Mouse (Mus musculus): Measurements from ENCODE around the gene Ikzf3.
A peak's percentile ranks its signal among the peaks of the same experiment; 100 is the strongest.

Gene Ikzf3

DNA sequence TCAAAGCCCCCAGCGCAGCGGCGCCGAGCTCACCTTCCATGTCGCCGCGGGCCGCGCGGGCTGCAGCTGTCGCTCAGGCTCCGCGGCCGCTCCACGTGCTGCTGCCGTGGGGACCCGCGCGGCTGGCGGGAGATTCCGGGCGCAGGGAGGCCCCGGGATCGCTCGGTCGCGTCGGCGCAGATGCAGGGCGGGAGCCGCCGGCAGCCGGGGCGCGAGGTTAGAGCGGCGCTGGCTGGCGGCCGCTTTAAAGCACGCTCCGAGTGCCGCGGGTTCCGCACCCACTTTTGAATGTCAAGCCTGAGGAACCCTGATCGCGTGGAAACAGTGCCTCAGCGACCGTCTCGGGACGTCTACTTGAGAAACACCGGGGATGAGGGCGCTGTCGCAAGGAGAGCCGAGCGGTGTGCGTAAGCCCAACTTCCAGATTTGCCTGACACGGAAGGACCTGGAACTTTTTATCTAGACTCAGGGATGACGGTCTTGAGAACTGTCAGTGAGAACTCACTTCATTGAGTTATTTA, at the start of gene Ikzf3:
Ikzf3 (minus strand) TSS at position 321 of the 521 bp plus-strand sequence.
- DNase-seq (ENCODE audit: low spot score) = no peak

- DNase-seq (ENCODE audit: low spot score) = no peak
Observed at GRCm38 (mm10) chr11:98595473-98595872, 49.6 kb upstream of the Ikzf3 start.

GRCm38 (mm10) chr11:98595021-98595420, 49.2 kb upstream of the Ikzf3 start:
- DNase-seq (ENCODE audit: low spot score) = no peak

- no peak for DNase-seq (ENCODE audit: low spot score)
Observed at GRCm38 (mm10) chr11:98590548-98591445, 45.0 kb upstream of the Ikzf3 start.

DNA sequence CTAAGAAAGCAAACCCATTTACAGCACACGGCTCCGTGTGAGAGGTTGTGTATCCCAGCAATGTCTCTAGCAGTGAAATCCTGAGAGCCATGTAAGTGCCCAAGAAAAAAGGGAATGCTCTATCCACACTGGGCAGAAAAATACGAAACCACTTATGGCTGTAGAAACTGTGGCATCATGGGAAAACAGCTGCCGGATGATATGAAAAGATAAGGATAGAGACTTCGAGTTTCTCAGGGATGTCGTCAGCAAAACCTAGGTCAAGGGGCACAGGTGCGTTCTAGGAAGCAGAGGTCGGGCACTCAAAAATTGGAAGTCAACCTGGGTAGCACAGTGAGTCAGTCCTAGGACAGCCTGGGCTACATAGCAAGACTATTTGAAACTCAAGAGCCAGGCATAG, 43.5 kb upstream of the Ikzf3 start:
- peak; percentile 34 for DNase-seq (ENCODE audit: low spot score)

- no peak for DNase-seq (ENCODE audit: low spot score)
Observed at GRCm38 (mm10) chr11:98588833-98589281, 43.0 kb upstream of the Ikzf3 start.

DNA sequence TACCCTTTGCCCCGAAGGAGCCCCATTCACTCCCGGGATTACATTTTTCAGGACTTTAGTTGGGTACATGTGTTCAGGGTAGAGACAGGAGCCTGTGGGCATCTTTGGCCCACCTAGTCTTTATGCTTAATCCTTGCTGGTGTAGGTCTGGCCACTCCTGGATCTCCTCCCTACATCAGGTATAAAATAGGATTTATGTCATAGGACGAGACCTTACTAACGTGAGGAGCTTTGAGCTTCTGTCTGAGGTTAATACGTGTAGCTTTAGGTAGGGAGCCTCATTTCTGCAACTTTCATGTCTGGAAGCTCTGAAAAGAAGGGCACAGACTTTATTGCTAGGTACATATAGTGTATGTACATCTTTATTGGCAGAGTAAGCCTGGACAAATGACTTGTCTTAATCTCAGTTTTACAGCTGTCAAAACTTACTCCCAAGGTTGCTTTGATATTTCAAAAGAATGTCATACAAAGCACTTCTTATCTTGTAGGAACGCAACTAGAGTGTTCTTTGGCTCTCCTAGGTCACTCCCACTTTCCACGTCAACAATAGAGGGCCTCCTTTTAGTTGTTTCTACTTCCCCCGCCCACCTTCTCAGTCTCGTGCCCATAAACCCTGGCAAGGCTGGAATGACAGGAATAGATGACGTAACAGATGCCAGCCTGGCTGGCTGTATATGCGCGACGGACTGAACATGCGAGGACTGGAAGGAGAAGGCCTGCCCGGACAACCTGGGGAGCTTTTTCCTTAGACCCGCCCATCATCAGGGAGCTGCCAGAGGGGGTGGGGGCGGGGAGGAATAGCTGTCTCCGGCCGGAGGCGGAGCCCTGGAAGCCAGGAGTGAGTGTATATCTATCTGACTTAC, 42.1 kb upstream of the Ikzf3 start:
- DNase-seq (ENCODE audit: low spot score) = peak; percentile 89

DNA sequence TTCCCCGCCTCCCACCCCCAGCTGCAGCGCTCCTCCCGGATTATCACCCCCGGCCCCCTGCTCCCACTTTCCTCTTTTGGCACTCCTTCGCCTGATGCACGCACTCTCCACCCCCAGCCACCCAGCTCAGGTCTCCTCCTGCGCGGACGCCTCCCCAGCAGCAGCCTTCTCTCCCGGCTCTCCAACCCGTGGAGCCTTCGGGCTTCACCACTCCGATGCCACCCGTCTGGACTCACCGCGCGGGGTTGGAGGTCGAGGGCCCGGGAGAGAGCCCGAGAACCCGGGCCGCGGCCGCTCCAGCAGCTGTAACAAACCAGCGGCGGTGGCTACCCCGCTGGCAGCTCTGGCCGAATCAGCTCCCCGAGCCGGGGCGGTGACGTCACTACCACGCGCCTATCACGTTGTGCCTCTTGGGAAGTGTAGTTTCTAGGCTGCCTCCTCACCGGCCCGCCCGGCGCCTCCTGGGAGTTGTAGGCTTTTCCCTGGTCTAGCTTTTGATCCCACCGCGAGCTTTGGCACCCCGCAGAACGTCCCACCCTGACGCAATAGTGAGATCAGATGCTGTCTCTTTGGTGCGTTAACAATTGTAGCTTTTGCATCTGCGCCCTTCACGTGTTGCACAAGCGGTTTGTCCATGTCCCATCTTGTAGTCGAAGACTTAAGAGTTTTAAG, 41.2 kb upstream of the Ikzf3 start, which contains the start of gene Ormdl3:
Ormdl3 (minus strand) TSS at position 477 of the 672 bp plus-strand sequence.
- DNase-seq (ENCODE audit: low spot score) = peak; percentile 98

- no peak for DNase-seq (ENCODE audit: low spot score)
Observed at GRCm38 (mm10) chr11:98586087-98586891, 40.5 kb upstream of the Ikzf3 start.

GRCm38 (mm10) chr11:98584629-98585177, 38.9 kb upstream of the Ikzf3 start:
- DNase-seq (ENCODE audit: low spot score) = no peak

DNA sequence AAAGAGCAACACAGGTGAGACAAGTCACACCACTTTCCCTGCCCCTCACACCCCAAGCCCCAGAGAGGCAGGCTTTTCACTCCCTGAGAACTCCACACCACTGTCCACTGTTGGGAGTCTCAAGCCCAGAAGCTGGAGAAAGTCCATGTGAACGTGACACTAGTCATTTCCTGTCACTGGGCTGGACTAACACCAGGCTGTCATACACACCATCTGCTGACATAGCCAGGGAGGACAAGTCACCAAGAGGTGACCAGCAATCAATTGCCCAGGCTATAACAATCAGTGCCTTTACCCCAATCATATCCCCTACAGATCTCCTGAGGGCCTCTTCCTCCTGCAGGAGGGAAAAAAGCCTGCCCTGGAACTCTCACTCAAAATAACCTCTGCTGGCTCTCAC, 38.3 kb upstream of the Ikzf3 start:
- DNase-seq (ENCODE audit: low spot score) = no peak

GRCm38 (mm10) chr11:98583571-98583970, 37.7 kb upstream of the Ikzf3 start:
- peak; percentile 72 for DNase-seq (ENCODE audit: low spot score)

DNA sequence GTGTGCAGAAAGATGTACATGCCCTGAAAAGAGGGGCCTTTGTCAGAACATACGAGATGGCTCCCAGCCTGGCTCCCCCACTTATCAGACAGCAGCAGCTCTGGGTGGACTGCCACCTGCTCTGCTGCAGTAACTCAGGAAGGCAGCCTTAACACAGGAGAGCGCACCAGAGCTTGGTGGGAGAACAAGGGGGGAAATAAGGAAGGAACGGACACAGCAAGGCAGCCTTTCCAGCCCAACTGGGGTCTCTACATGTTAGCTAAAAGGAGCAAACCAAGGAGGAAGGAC, 37.4 kb upstream of the Ikzf3 start:
- peak; percentile 84 for DNase-seq (ENCODE audit: low spot score)

DNA sequence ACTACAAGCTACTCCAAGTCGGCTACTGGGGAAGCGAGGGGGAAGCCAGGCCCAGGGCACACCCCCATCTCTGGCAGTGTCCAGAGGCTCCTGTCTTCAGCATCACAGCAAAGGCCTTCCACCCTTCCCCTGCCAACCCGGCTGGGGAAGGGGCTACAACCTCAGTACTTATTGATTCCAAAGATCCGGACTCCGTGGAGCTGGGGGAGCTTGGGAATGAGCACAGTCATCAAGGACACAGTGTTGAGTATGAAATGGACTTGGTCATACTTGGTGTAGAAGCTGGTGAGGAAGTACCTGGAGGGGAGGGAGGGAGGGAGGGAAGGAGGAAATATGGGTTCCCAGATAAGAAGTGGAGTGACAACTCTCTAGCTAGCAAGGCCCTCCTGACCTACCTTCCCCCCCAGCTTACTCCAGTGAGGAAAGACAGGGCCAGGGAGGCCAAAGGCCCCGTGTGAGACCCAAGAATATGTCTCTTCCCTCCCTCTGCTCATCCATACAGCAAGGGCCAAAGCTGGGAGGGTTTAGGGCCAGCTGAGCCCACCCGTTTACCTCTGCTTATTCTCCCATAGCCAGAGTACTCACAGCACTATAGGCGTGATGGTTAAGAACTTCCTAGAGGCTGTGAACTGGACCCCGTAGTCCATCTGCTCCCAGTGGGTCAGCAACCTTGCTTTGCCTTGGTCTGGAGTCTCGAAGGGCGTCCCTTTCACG, 36.9 kb upstream of the Ikzf3 start:
- DNase-seq (ENCODE audit: low spot score) = peak; percentile 75

GRCm38 (mm10) chr11:98582030-98582388, 36.2 kb upstream of the Ikzf3 start:
- DNase-seq (ENCODE audit: low spot score) = no peak

DNA sequence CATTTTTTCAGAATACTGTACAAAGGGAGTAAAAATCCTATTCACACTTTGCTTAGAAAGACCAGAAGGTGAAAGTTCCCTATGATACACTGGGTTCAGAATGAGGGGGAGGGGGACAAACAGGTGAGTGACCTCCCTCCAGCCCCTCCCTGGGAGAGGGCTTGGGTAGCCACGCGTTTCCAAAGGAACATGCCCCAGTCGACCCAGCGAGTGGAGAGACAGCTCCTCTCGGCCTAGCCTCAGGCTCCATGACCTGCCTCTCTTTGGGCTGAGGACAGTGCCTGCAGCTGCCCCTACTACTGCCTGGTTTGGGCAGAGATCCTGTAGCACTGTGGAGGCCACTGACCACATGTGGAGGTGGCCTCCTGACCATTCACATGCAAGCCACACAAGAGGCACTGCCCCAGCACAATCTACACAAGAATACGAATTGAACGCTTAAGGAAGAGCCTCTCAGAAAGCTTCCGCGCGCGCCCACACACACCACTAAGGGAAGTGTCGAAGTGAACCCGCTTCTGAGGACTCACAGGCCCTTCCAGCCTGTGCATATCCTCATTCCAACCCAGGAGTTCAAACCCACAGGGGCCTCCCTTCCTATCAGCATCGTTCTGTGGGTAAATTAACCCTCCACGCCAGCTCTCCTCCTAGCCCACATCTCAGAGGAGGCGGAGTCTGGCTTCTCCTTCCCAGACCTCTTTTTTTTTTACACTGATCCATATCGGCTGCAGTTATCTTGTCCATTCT, 35.6 kb upstream of the Ikzf3 start:
- DNase-seq (ENCODE audit: low spot score) = peak; percentile 73

DNA sequence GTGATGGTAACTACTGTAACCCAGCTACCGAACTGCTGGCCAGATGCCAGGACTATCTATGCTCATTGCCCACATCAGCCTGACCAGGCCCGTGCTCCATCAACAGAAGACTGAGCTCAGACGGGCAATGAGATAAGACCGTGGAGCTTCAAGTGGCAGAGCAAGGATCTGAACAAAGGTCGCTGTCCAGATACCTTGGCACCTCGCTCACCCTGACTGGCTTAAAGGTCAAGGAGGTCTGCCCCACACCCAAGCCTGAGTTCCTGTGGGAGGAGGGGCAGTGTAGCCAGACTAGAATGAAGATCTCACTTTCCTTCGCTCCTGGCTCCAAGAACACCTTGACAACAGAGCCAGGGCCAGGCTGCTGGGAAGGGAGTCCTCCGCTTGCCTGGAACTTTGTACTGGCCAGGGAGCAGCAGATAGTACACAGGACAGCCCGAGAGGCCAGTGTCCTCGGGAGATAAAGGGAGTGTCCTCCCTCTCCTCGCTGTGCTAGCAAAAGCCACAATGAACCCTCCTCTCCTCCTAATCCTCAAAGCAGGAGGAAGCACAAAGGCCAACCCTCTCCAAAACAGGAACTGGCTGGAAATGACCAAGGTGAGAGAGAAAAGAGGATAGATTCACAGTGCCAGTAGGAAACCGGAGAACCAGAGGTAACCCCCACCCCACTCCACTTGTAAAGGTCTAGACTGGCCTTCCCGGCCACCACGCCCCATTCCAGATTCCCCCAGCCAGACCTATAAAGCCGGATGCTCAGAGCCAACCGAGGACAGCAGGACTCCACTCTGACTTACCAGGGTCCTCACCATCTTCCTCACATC, 34.7 kb upstream of the Ikzf3 start:
- peak; percentile 80 for DNase-seq (ENCODE audit: low spot score)

GRCm38 (mm10) chr11:98577776-98578175, 31.9 kb upstream of the Ikzf3 start:
- no peak for DNase-seq (ENCODE audit: low spot score)

DNA sequence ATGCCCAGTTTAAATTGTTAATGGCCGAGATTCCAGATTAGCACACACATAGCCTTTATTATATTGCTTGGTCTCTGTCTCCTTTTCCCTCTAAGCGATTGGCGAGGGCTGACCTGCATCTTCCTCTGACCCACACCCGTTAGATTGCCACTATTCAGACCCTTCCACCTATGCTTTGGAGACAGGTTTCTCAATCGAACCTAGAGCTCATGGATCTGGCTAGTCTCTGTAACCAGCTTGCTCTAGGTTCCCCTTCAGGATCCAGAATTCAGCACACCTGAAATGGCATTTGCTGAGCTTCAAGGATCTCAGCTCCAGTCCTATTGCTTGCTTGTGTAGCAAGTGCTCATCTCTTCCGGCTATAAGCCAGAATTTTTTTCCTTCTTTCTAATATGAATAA, 23.6 kb upstream of the Ikzf3 start:
- DNase-seq (ENCODE audit: low spot score) = no peak

Measured in c-Kit-positive CD71-positive TER-119-positive erythroid progenitor cells, embryonic 14.5 days (primary cell).